ENCODE assay signal across 18 mouse cellular contexts in genomic region chr12:41349814-41350213, GRCm38 (mm10).
"Had no signal": no experiment of that assay in that cellular context is flagged by ENCODE, and none has a peak within 500 bp of the region (broad histone marks: within the 10 kb centered on the region; RNA-seq: fewer than 3 reads in every experiment).

No protein-coding gene starts in this region.

- DNase-seq: kidney, adult 8-10 months; kidney, postnatal 36 days; liver; lung, postnatal 14 days; midbrain, embryonic 14.5 days; retina, postnatal 1 day; right cerebral cortex, postnatal 4 days; spleen, adult 18-20 months; thymus, postnatal 4 days had no signal

- H3K4me3 ChIP-seq: layer of hippocampus, adult 2 months; limb, embryonic 12.5 days; liver, embryonic 15.5 days; lung, embryonic 15.5 days; midbrain, embryonic 10.5 days; neural tube, embryonic 12.5 days; stomach, embryonic 15.5 days had no signal

- H3K4me1 ChIP-seq: liver, embryonic 15.5 days; lung, embryonic 15.5 days; midbrain, embryonic 10.5 days; neural tube, embryonic 12.5 days; stomach, embryonic 15.5 days had no signal

- H3K9me3 ChIP-seq: limb, embryonic 12.5 days; liver, embryonic 15.5 days; lung, embryonic 15.5 days; midbrain, embryonic 10.5 days; neural tube, embryonic 12.5 days; stomach, embryonic 15.5 days had no signal

- H3K4me2 ChIP-seq: limb, embryonic 12.5 days; liver, embryonic 15.5 days; lung, embryonic 15.5 days; neural tube, embryonic 12.5 days; stomach, embryonic 15.5 days had no signal

- H3K36me3 ChIP-seq: limb, embryonic 12.5 days; liver, embryonic 15.5 days; lung, embryonic 15.5 days; midbrain, embryonic 10.5 days; neural tube, embryonic 12.5 days; stomach, embryonic 15.5 days had no signal

- H3K27me3 ChIP-seq: limb, embryonic 12.5 days; liver, embryonic 15.5 days; lung, embryonic 15.5 days; neural tube, embryonic 12.5 days; stomach, embryonic 15.5 days had no signal

- ATAC-seq: intestine, embryonic 16.5 days had no signal

- H3K27ac ChIP-seq: layer of hippocampus, adult 2 months; limb, embryonic 12.5 days; liver, embryonic 15.5 days; lung, embryonic 15.5 days; macrophage; midbrain, embryonic 10.5 days; neural tube, embryonic 12.5 days; stomach, embryonic 15.5 days had no signal

- H3K9ac ChIP-seq: limb, embryonic 12.5 days; liver, embryonic 15.5 days; lung, embryonic 15.5 days; neural tube, embryonic 12.5 days; stomach, embryonic 15.5 days had no signal
